Mouse (Mus musculus) testis, adult 2 months (tissue): ENCODE results near the gene Tfcp2.

Experiments used
- CTCF ChIP-seq: fragments of 200-500 bp; IDR thresholded peaks from 2 replicates; pipeline ENCODE4 v1.5.1; 2012; ENCODE audit warnings: low read depth, mild to moderate bottlenecking, inconsistent platforms, low read length, moderate library complexity; ENCODE audit not compliant: control insufficient read depth, insufficient read depth, insufficient replicate concordance
- POLR2A ChIP-seq: fragments of 200-500 bp; IDR thresholded peaks from 2 replicates; pipeline ENCODE4 v1.6.1; 2012; ENCODE audit warnings: low read depth, mild to moderate bottlenecking, inconsistent platforms, low read length, moderate library complexity; ENCODE audit not compliant: control insufficient read depth

GRCm38 (mm10) chr15:100456356-100456991, 95.3 kb downstream of the Tfcp2 start:
- TF ChIP-seq POLR2A (no peak), CTCF (no peak)
